Mouse (Mus musculus) hindbrain, embryonic 14.5 days (tissue): ENCODE results near the gene Lmf1. TPM values are rescaled to one million over a fixed set of nuclear protein-coding genes. Genes with fewer than 3 reads are reported as not detected.
A peak's percentile ranks its signal among the peaks of the same experiment; 100 is the strongest.

Source experiments
- ATAC-seq: fragments of 200-750 bp; cut with Nextera tagmentation; 2 replicates; pipeline ENCODE4 v1.8.0; 2017; ENCODE audit warnings: moderate number of reproducible peaks, mild to moderate bottlenecking, moderate TSS enrichment, moderate library complexity; ENCODE audit not compliant: low FRiP score
- DNase-seq: peaks from one replicate; pipeline ENCODE4 v3.0.0-alpha.2; 2015; ENCODE audit warnings: low spot score
- H3K27ac ChIP-seq: fragments of 300-500 bp; sonication (generic); 2 replicates; pipeline ENCODE4 v1.5.1; 2014; ENCODE audit warnings: mild to moderate bottlenecking, moderate library complexity
- H3K27me3 ChIP-seq: fragments of 300-500 bp; sonication (generic); 2 replicates; pipeline ENCODE4 v1.6.1; 2014; ENCODE audit warnings: mild to moderate bottlenecking, low read length, mixed read lengths; ENCODE audit not compliant: control insufficient read depth, insufficient read depth
- H3K36me3 ChIP-seq: fragments of 300-500 bp; sonication (generic); replicated peaks from 2 replicates; pipeline ENCODE4 v1.6.1; 2014; ENCODE audit not compliant: control insufficient read depth, insufficient read depth
- H3K4me1 ChIP-seq: fragments of 300-500 bp; sonication (generic); replicated peaks from 2 replicates; pipeline ENCODE4 v1.6.1; 2014; ENCODE audit warnings: antibody characterized with exemption, low read length, mixed read lengths; ENCODE audit not compliant: control insufficient read depth, insufficient read depth
- H3K4me2 ChIP-seq: fragments of 300-500 bp; sonication (generic); replicated peaks from 2 replicates; pipeline ENCODE4 v1.6.1; 2014; ENCODE audit warnings: mild to moderate bottlenecking, moderate library complexity
- H3K4me3 ChIP-seq: fragments of 300-500 bp; sonication (generic); replicated peaks from 2 replicates; pipeline ENCODE4 v1.5.1; 2014; ENCODE audit warnings: mild to moderate bottlenecking, low read length
- H3K9ac ChIP-seq: fragments of 300-500 bp; sonication (generic); 2 replicates; pipeline ENCODE4 v1.6.1; 2014
- H3K9me3 ChIP-seq: fragments of 300-500 bp; sonication (generic); 2 replicates; pipeline ENCODE4 v1.6.1; 2016; ENCODE audit warnings: low read length; ENCODE audit not compliant: control insufficient read depth
- WGBS: fragments of 180-500 bp; shearing (Covaris S2); extraction: QIAGEN DNeasy Blood & Tissue Kit; methylation state at CpG from one replicate; pipeline ENCODE4 v1.1.7; 2014; 5-methylcytosine and 5-hydroxymethylcytosine counted together
- polyA plus RNA-seq: library from polyadenylated mRNA; unstranded; fragments of >200 nt; fragmentation: Nextera tagmentation; extraction: Ambion mirVana; gene quantifications from 2 replicates; pipeline ENCODE4 v1.2.1, GENCODE M21; 2014

The Lmf1 gene
- polyA plus RNA-seq, 1 experiment from 2014 or later, result 24.9 TPM

DNA sequence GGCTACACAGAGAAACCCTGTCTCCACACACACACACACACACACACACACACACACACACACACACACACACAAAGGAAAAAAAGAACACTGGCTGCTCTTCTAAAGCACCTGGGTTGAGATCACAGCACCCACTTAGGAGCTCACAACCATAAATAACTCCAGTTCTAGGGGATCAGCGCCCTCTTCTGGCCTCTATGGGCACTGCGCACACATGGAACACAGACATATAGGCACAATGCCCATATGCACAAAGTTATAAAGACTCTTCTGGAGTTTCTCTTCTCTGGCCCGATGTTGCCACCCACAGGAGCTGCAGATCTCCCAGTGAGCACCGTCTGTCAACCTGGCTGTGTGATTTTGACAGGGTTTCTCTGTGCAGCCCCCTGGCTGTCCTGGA lies 12.1 kb downstream of the Lmf1 start:
- Histone ChIP-seq H3K27me3 (no peaks in the 10 kb centered on the region), H3K4me3 (no peak overlapping the region), H3K36me3 (peaks cover 22% of the 10 kb centered on the region), H3K4me1 (peaks cover 5% of the 10 kb centered on the region; the same call in 1 of the 2 replicates), H3K9me3 (no peaks in the 10 kb centered on the region), H3K4me2 (no peak overlapping the region), H3K27ac (no peak overlapping the region), H3K9ac (no peak overlapping the region)
- ATAC-seq (no peak), DNase-seq (no peak)
- 87% methylated on average over 4 of the region's 4 CpGs for WGBS

DNA sequence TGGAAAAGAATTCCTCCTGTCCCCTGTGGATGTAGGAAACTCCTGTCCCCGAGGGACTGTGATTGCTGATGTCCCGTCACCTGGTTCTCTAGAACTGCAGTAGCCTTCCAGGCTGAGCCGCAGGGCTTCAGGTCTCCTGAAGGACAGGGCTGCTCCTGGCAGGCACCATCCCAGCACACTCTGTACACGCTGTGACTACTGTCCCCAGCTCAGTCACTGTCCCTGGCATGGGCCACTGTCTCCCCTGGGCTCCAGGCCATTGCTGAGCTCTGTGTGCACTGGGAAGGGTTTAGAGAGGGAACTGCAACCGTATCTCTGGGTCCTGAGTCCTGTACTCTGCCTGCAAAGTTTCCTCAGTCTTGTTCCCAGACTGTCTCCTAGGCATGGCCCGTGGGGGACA lies 13.5 kb downstream of the Lmf1 start:
- Histone ChIP-seq H3K4me3 (no peak overlapping the region), H3K36me3 (peaks cover 18% of the 10 kb centered on the region), H3K9ac (no peak overlapping the region), H3K4me1 (peaks cover 5% of the 10 kb centered on the region; the same call in 1 of the 2 replicates), H3K9me3 (no peaks in the 10 kb centered on the region), H3K27ac (no peak overlapping the region), H3K4me2 (no peak overlapping the region), H3K27me3 (no peaks in the 10 kb centered on the region)
- ATAC-seq, result no peak
- no peak for DNase-seq
- 89% methylated on average over 6 of the region's 6 CpGs for WGBS

DNA sequence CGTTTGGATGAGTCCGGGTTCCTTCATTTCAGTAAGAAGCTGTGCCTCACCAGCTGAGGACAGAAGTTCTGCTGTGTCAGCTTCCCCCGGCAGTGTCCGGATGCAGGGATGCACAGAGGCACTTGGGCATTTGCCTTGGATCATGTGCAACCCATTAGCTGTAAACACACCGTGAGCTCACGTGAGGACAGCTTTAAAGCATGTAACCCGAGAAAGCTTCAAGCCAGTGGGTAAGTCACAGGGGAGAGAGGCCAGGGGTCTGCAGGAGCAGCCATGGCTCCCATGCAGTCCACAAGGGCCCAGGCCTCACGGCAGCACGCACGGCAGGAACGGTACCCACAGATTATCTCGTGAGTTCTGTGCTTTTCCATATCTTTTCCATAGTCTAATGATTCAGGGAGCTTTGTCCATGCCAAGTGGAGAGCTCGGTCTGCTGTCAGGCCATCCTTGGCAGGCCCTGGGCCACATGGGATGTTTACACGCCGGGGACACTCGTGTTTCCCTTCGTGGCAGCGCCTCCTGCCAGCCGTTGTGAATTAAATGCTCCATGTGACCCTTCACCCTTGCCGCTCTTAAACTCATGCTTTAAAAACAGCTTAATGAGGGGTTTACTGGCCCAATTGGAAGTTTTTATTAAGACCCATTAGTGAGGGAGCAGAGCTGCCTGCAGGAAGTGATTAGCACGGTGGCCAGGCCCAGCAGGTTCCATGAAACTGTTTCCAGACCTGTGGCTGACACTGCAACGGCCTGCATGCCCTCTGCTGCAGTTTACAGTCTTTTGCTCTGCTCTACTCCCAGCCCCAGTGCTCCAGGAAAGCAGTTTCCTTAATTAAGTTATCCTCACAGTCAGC lies 14.8 kb downstream of the Lmf1 start:
- Histone ChIP-seq H3K4me2 (no peak overlapping the region), H3K27ac (no peak overlapping the region), H3K9ac (no peak overlapping the region), H3K4me1 (peaks cover 5% of the 10 kb centered on the region; the same call in 1 of the 2 replicates), H3K27me3 (no peaks in the 10 kb centered on the region), H3K4me3 (no peak overlapping the region), H3K9me3 (no peaks in the 10 kb centered on the region), H3K36me3 (peaks cover 10% of the 10 kb centered on the region)
- 72% methylated on average over 22 of the region's 22 CpGs for WGBS
- no peak for ATAC-seq
- DNase-seq, result no peak

DNA sequence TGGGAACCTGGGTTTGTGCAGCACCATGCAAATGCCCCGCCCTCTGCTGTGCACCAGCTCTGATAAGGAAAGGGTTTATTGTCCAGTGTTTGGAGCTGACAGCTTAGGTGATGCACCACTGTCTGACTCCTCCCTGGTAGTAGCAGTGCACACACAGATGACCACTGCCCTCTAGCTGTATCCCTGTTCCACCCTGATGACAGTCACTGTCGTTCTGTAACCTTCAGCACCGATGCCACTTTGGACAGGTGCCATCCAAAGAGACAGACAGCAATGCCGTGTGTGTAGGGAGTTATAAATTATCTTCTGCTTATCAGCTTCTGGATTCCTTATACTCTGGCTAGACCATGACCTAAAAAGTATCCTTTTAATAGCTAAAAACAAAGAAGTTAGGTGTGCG lies 16.6 kb downstream of the Lmf1 start:
- no peak overlapping the region for H3K9ac ChIP-seq
- no peak for DNase-seq
- no peak for ATAC-seq
- WGBS, result 84% methylated on average over 5 of the region's 5 CpGs
- H3K4me1 ChIP-seq, result peaks cover 5% of the 10 kb centered on the region; the same call in 1 of the 2 replicates
- H3K9me3 ChIP-seq, result no peaks in the 10 kb centered on the region
- no peak overlapping the region for H3K4me2 ChIP-seq
- peaks cover 4% of the 10 kb centered on the region; the same call in 1 of the 2 replicates for H3K36me3 ChIP-seq
- no peak overlapping the region for H3K4me3 ChIP-seq
- H3K27me3 ChIP-seq, result no peaks in the 10 kb centered on the region
- no peak overlapping the region for H3K27ac ChIP-seq

DNA sequence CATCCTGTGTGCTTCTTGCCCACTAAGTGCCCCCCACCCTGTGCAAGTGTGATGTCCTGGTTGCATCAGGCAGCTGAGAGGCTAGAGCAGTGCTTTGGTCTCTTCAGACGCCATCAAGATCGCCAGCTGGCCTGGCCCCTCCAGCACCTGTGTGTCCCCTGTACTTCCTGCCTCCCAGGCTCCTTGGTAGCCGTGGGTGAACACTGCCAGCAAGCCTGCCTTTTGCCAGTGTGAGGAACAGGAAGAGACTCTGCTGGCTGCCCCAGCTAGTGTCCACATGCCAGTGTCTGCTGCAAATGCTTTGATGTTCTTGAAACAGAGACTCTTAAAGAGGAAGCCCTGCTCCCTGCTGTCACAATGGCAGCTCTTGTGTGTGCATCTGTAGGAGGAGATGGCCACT lies 18.7 kb downstream of the Lmf1 start:
- no peaks in the 10 kb centered on the region for H3K9me3 ChIP-seq
- no peak for DNase-seq
- H3K4me3 ChIP-seq, result no peak overlapping the region
- no peak overlapping the region for H3K4me2 ChIP-seq
- no peaks in the 10 kb centered on the region for H3K27me3 ChIP-seq
- H3K36me3 ChIP-seq, result peaks cover 4% of the 10 kb centered on the region; the same call in 1 of the 2 replicates
- no peak overlapping the region for H3K9ac ChIP-seq
- no peak overlapping the region for H3K27ac ChIP-seq
- 71% methylated on average over 3 of the region's 3 CpGs for WGBS
- peaks cover 5% of the 10 kb centered on the region; the same call in 1 of the 2 replicates for H3K4me1 ChIP-seq
- no peak for ATAC-seq

DNA sequence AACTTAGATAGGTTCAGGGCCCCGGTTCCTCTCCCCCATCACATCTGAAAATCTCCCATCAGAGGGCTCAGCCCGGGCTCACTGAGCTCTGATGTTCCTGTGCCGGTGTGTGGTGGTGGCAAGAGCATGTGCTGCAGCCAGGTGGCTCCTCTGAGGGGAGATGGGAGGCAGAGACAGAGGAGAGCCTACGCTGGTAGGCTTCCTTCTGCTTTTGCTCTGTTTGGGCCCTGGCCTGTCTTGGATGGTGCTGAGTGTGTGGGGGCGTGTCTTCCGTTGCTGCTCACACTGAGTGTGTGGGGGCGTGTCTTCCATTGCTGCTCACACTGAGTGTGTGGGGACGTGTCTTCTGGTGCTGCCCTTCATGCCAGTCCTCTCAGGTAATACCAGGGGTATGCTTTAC lies 23.5 kb downstream of the Lmf1 start:
- no peaks in the 10 kb centered on the region for H3K9me3 ChIP-seq
- H3K27me3 ChIP-seq, result no peaks in the 10 kb centered on the region
- no peak overlapping the region for H3K27ac ChIP-seq
- DNase-seq (no peak), ATAC-seq (0 out of 2 replicates have a peak, but pooled peaks have one; percentile 8)
- no peaks in the 10 kb centered on the region for H3K36me3 ChIP-seq
- H3K4me2 ChIP-seq, result no peak overlapping the region
- no peaks in the 10 kb centered on the region for H3K4me1 ChIP-seq
- WGBS, result 85% methylated on average over 8 of the region's 8 CpGs
- no peak overlapping the region for H3K9ac ChIP-seq
- no peak overlapping the region for H3K4me3 ChIP-seq

DNA sequence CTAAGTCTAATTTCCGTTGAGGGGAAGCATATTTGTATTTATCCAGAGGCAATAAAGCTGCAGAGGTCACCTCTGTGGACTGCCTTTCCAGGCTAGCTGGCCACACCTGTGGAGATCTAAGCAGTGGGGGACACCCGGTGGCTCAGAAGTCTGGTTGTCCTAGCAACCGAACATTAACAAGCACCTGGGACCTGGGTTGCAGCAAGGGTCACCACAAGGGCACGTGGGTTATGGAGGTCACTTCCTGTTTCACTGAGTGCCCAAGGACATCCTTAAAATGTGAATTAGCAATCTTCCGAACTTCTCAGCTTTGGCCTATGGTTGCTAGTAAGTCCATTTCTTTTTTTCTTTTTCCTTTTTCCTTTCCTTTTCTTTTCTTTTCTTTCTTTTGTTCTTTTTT lies 25.3 kb downstream of the Lmf1 start:
- H3K9ac ChIP-seq, result no peak overlapping the region
- no peak overlapping the region for H3K27ac ChIP-seq
- H3K36me3 ChIP-seq, result no peaks in the 10 kb centered on the region
- no peak for DNase-seq
- no peaks in the 10 kb centered on the region for H3K9me3 ChIP-seq
- H3K4me2 ChIP-seq, result no peak overlapping the region
- 55% methylated on average over 5 of the region's 5 CpGs for WGBS
- H3K4me1 ChIP-seq, result peaks cover 5% of the 10 kb centered on the region
- no peaks in the 10 kb centered on the region for H3K27me3 ChIP-seq
- ATAC-seq, result no peak
- H3K4me3 ChIP-seq, result no peak overlapping the region

DNA sequence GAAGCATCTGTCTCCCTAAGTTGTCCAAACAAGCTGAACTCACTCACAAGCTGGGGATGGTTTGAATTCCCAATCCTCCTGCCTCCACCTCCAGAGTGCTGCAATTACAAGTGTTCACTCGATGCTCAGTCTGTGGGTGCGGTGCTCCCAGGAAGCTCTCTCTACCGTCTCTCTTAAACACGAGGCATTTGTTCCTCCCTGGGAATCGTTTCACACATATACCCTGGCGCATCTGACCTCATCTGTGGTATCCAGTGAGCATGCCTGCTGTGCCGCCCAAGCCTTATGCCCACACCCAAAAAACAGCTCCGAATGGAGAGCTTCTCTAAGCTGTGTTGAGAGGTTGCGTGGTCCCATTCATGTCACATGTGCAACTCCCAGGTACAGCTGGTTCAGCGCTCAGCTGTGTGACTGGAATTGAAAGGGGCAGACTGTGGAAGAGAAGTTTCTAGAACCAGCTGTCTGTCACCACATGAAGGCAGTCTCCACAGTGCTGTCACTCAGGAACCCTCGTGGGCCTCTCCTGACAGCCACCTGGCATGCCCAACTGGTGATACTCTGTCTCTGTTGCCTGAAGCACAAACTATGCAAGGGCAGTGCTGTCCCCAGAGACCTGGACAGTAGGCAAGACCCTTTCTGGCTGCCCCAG lies 29.4 kb downstream of the Lmf1 start:
- DNase-seq (no peak), ATAC-seq (no peak)
- H3K27me3 ChIP-seq, result no peaks in the 10 kb centered on the region
- H3K4me2 ChIP-seq, result no peak overlapping the region
- no peak overlapping the region for H3K9ac ChIP-seq
- H3K4me3 ChIP-seq, result no peak overlapping the region
- H3K36me3 ChIP-seq, result no peaks in the 10 kb centered on the region
- H3K4me1 ChIP-seq, result peaks cover 18% of the 10 kb centered on the region
- H3K9me3 ChIP-seq, result no peaks in the 10 kb centered on the region
- WGBS, result 79% methylated on average over 11 of the region's 11 CpGs
- 0 out of 2 replicates have a peak overlapping the region, but pooled peaks have one; percentile 15 for H3K27ac ChIP-seq

DNA sequence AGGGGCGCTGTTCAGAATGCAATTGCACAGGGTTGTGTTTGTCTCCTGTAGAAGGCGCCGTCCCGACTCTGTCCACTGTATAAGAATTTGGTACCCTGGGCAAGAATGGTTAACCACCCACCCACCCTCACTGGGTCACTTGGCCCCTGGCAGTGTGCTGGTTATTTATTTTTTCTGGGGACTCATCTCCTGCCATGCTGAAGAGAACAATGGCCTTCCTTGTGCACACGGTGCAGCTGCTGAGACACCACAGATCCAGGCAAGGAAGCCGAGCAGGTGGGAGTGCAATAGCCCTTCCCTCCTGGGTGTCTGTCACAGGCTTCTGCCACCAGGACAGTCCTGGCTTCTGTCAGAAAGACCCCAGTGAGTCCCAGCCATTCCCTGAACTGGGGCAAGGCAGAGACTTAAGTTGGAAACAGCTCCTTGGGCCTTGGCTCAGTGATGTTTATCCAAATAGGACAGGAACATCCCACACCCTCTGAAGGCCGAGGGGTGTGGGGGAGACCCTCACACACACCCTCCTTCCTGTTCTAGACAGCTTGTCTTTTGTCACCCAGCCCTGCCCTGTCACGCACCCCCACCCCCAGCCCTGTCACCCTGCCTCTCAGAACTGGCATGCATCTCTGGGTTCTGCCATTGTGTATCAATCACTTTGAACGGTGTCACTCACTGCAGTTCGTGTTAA lies 30.1 kb downstream of the Lmf1 start:
- Histone ChIP-seq H3K9me3 (no peaks in the 10 kb centered on the region), H3K27me3 (no peaks in the 10 kb centered on the region), H3K4me2 (no peak overlapping the region), H3K4me1 (peaks cover 18% of the 10 kb centered on the region), H3K4me3 (no peak overlapping the region), H3K36me3 (no peaks in the 10 kb centered on the region), H3K27ac (peak overlapping the region; percentile 15), H3K9ac (peak overlapping the region; percentile 24; the same call in 1 of the 2 replicates)
- DNase-seq (no peak), ATAC-seq (no peak)
- 49% methylated on average over 10 of the region's 10 CpGs for WGBS
